Mouse (Mus musculus) stomach, postnatal 0 days (tissue): ENCODE data around the gene Ppef2. TPM values are rescaled to one million over a fixed set of nuclear protein-coding genes. Genes with fewer than 3 reads are reported as not detected.

Experiments used
- ATAC-seq: fragments of 200-750 bp; cut with Nextera tagmentation; 2 replicates; pipeline ENCODE4 v1.8.0; 2017; ENCODE audit not compliant: low FRiP score, low TSS enrichment
- DNase-seq: peaks from one replicate; pipeline ENCODE4 v3.0.0-alpha.2; 2016; ENCODE audit warnings: low spot score
- H3K27ac ChIP-seq: fragments of 300-500 bp; sonication (generic); replicated peaks from 2 replicates; pipeline ENCODE4 v1.5.1; 2014; ENCODE audit warnings: mild to moderate bottlenecking, control low read depth
- H3K27me3 ChIP-seq: fragments of 300-500 bp; sonication (generic); 2 replicates; pipeline ENCODE4 v1.6.1; 2014; ENCODE audit warnings: low read length; ENCODE audit not compliant: control insufficient read depth, insufficient read depth
- H3K36me3 ChIP-seq: fragments of 300-500 bp; sonication (generic); 2 replicates; pipeline ENCODE4 v1.6.1; 2014; ENCODE audit warnings: low read length, mixed read lengths; ENCODE audit not compliant: control insufficient read depth, insufficient read depth
- H3K4me1 ChIP-seq: fragments of 300-500 bp; sonication (generic); replicated peaks from 2 replicates; pipeline ENCODE4 v1.6.1; 2014; ENCODE audit warnings: antibody characterized with exemption; ENCODE audit not compliant: control insufficient read depth, insufficient read depth
- H3K4me2 ChIP-seq: fragments of 300-500 bp; sonication (generic); replicated peaks from 2 replicates; pipeline ENCODE4 v1.6.1; 2014; ENCODE audit warnings: low read depth, mild to moderate bottlenecking, control low read depth, moderate library complexity
- H3K4me3 ChIP-seq: fragments of 300-500 bp; sonication (generic); 2 replicates; pipeline ENCODE4 v1.5.1; 2014; ENCODE audit warnings: low read depth, low read length, control low read depth
- H3K9ac ChIP-seq: fragments of 300-500 bp; sonication (generic); 2 replicates; pipeline ENCODE4 v1.6.1; 2014; ENCODE audit warnings: mild to moderate bottlenecking, low read length, control low read depth, mixed read lengths
- H3K9me3 ChIP-seq: fragments of 300-500 bp; sonication (generic); 2 replicates; pipeline ENCODE4 v1.6.1; 2016; ENCODE audit warnings: low read length; ENCODE audit not compliant: control insufficient read depth
- CTCF ChIP-seq: IDR thresholded peaks from 2 replicates; pipeline ENCODE4 v1.5.1; 2016; ENCODE audit warnings: antibody characterized with exemption, low read depth, mild to moderate bottlenecking, moderate library complexity
- EP300 ChIP-seq: optimal IDR thresholded peaks from 2 replicates; pipeline ENCODE3; 2016; ENCODE audit warnings: antibody characterized with exemption
- WGBS: fragments of 180-500 bp; shearing (Covaris S2); extraction: QIAGEN DNeasy Blood & Tissue Kit; methylation state at CpG from one replicate; pipeline ENCODE4 v1.1.7; 2014; 5-methylcytosine and 5-hydroxymethylcytosine counted together
- polyA plus RNA-seq: library from polyadenylated mRNA; unstranded; fragments of >200 nt; fragmentation: Nextera tagmentation; extraction: Ambion mirVana; gene quantifications from 2 replicates; pipeline ENCODE4 v1.2.1, GENCODE M21; 2015

Gene Ppef2
- polyA plus RNA-seq, 1 experiment from 2014 or later: 0.30 TPM

DNA sequence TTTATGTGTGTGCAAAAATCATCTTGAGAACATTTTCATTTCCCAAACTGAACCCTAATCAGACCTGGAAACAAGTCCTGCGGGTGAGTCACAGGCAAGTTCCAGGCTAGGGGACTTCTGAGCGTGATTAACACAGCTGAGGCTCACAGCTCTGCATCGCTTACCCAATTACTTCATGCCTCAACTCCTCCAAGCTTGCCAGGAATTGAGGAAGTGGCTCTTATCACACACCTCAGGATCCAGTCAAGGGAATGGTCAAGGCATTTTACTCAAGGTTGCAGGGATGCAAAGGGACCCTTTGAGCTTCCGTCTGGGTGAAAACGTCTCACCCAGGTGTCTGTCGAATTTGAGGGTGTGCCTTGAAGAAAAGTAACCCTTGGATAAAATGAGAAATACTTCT, 36.3 kb downstream of the Ppef2 start:
- Histone ChIP-seq H3K4me1 (no peaks in the 10 kb centered on the region), H3K27me3 (no peaks in the 10 kb centered on the region), H3K9ac (no peak overlapping the region), H3K36me3 (no peaks in the 10 kb centered on the region), H3K27ac (peak overlapping the region; percentile 13), H3K4me2 (no peak overlapping the region), H3K9me3 (no peaks in the 10 kb centered on the region), H3K4me3 (no peak overlapping the region)
- ATAC-seq: no peak
- 62% methylated on average over 6 of the region's 6 CpGs for whole genome bisulfite sequencing
- DNase-seq: no peak
- TF ChIP-seq CTCF (no peak), EP300 (no peak)

DNA sequence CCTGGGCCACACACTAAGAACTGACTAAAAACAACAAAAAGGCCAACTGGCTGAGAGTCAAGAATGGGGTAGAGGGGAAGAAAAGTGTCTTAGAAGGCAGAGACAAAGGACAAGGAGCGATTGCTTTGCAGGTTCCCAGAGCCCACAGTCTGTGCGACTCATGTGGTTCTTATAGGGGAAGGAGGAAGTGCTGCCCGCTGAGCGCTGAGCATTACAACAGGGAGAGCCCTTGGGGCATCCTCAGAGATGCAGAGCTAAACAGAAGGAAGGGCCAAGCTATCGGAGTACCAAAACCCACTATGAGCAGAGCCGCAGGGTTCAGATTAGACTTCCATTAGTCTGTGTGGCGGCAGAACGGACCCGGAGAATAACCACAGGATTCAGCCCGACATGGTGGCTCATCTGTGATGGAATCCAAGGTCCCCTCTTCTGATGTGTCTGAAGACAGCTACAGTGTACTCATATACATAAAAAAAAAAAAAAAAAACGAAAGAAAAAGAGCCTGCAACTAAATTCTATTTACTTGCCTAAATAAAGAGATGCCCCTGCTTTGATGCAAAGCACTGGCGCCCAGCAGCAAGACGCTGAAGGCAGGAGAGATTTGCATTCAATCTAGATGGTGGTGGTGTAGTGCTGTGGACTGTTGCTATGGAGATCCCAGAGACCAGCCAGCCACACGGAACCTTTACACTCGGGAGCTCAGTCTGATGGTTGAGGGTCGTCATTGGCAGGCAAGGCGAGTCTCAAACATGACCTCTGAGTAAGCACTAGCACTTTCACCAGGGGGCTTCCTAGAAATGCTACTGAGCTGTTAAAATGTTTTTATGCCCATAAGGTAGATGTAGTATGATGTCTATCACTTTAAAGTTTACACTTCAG, 36.9 kb downstream of the Ppef2 start:
- TF ChIP-seq EP300 (no peak), CTCF (no peak)
- ATAC-seq (no peak), DNase-seq (no peak)
- H3K27me3 ChIP-seq: no peaks in the 10 kb centered on the region
- no peak overlapping the region for H3K27ac ChIP-seq
- H3K4me1 ChIP-seq: no peaks in the 10 kb centered on the region
- H3K4me3 ChIP-seq: no peak overlapping the region
- no peaks in the 10 kb centered on the region for H3K9me3 ChIP-seq
- 57% methylated on average over 17 of the region's 17 CpGs for WGBS
- no peak overlapping the region for H3K9ac ChIP-seq
- H3K4me2 ChIP-seq: no peak overlapping the region
- no peaks in the 10 kb centered on the region for H3K36me3 ChIP-seq

DNA sequence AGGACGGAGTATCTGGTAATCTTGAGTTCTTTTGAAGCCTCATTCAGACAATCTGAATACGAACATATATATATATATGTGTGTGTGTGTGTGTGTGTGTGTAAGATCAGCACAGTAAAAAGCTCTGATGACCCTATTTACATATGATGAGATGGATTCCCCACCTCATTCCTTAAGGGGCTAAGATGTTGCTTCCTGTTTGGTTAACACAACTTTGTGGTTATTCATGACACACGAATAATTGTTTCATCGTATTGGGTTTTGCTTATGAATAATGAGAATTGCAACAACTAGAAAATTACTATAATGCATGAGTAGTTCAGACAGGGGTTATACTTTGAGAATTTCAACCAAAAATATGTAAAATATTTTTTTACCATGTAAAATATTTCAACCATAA, 40.8 kb downstream of the Ppef2 start, which contains the start of gene U90926:
Gene U90926, minus strand, starts transcription at position 101 of the 400 bp plus-strand sequence.
- Histone ChIP-seq H3K4me1 (no peaks in the 10 kb centered on the region), H3K27ac (no peak within 1 kb of the TSS), H3K9me3 (no peaks in the 10 kb centered on the region), H3K4me3 (no peak within 1 kb of the TSS), H3K36me3 (no peaks in the 10 kb centered on the region), H3K27me3 (no peaks in the 10 kb centered on the region), H3K9ac (no peak within 1 kb of the TSS), H3K4me2 (no peak within 1 kb of the TSS)
- no peak for TF ChIP-seq CTCF
- TF ChIP-seq EP300: no peak
- ATAC-seq (no peak), DNase-seq (no peak)
- 83% methylated on average over 4 of the region's 4 CpGs for WGBS

DNA sequence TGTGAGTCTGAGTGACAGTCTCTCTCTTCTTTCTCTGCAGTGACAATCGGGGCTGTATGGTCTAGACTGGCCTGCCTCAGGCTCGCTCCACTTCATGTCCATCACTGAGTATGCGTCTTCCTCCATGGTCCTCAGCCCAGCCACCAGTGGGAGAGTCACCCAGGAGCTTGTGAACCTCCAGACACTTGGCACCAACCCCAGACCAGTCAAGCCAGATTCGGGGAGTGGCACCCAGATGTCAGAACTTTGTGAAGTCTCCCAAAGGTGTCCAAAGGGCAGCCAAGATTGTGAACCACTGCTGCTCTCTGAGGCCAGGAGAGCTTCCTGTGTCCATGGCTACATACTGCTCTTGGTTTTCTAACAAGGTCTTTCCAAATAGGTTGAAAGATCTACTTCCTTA, 43.8 kb downstream of the Ppef2 start:
- Histone ChIP-seq H3K4me2 (no peak overlapping the region), H3K4me1 (no peaks in the 10 kb centered on the region), H3K27me3 (no peaks in the 10 kb centered on the region), H3K4me3 (no peak overlapping the region), H3K9me3 (no peaks in the 10 kb centered on the region), H3K9ac (no peak overlapping the region), H3K36me3 (no peaks in the 10 kb centered on the region), H3K27ac (no peak overlapping the region)
- DNase-seq (no peak), ATAC-seq (no peak)
- TF ChIP-seq CTCF (no peak), EP300 (no peak)
- 84% methylated on average over 4 of the region's 4 CpGs for WGBS

DNA sequence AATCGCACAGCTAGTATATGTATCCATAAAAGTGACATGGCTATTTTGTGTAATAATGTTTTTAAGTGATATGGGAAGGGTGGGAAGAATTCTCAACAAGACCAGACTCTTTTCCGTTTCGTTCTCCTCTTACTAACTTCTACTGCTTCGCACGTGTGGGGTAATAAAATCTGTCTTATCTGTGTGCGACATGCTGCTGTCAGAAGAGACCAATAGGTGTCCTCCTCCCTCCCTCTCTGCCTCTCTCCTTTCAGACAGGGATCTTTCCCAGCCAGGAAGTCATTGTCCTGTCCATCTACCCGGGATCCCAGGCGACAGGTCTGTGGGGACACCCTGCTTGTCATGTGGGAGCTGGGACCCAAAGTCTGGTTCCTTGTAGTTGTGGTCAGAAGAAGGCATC, 45.9 kb downstream of the Ppef2 start:
- H3K27ac ChIP-seq: no peak overlapping the region
- H3K4me2 ChIP-seq: no peak overlapping the region
- no peaks in the 10 kb centered on the region for H3K4me1 ChIP-seq
- no peaks in the 10 kb centered on the region for H3K27me3 ChIP-seq
- ATAC-seq (no peak), DNase-seq (no peak)
- H3K4me3 ChIP-seq: no peak overlapping the region
- no peaks in the 10 kb centered on the region for H3K9me3 ChIP-seq
- H3K36me3 ChIP-seq: no peaks in the 10 kb centered on the region
- TF ChIP-seq EP300: no peak
- H3K9ac ChIP-seq: no peak overlapping the region
- 72% methylated on average over 8 of the region's 8 CpGs for WGBS

DNA sequence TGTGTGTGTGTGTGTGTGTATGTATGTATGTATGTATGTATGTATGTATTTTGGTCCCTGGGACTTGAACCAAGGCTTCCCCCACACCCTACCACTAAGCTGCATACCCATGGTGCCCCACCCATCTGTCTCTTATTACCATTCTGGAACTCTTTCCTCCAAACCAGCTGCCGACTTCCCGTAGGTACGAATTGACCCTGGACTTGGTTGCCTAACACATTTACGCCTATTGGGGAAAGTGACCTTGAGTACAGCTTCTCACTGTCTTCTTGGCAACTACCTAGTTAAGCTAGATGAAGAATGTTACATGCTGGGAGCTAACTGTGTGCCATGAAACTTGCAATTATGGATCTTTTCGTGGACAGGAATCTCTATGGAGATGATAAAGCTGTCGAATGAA, 50.0 kb downstream of the Ppef2 start:
- DNase-seq (no peak), ATAC-seq (no peak)
- 86% methylated on average over 6 of the region's 6 CpGs for WGBS
- peaks cover 12% of the 10 kb centered on the region for H3K36me3 ChIP-seq
- no peaks in the 10 kb centered on the region for H3K9me3 ChIP-seq
- no peaks in the 10 kb centered on the region for H3K27me3 ChIP-seq
- no peaks in the 10 kb centered on the region for H3K4me1 ChIP-seq
- no peak overlapping the region for H3K27ac ChIP-seq
- no peak overlapping the region for H3K9ac ChIP-seq
- TF ChIP-seq CTCF: no peak
- no peak for TF ChIP-seq EP300
- H3K4me2 ChIP-seq: no peak overlapping the region
- no peak overlapping the region for H3K4me3 ChIP-seq
